Mouse (Mus musculus) embryonic facial prominence, embryonic 13.5 days (tissue): ENCODE data around the gene Klhl22. TPM values are rescaled to one million over a fixed set of nuclear protein-coding genes. Genes with fewer than 3 reads are reported as not detected.

Source experiments
- ATAC-seq: fragments of 200-750 bp; cut with Nextera tagmentation; 2 replicates; pipeline ENCODE4 v1.8.0; 2017; ENCODE audit warnings: low read depth; ENCODE audit not compliant: insufficient number of reproducible peaks, insufficient read depth, low FRiP score, low TSS enrichment
- H3K27ac ChIP-seq: fragments of 300-500 bp; sonication (generic); 2 replicates; pipeline ENCODE4 v1.5.1; 2015; ENCODE audit warnings: moderate library complexity, mild to moderate bottlenecking, inconsistent platforms
- H3K27me3 ChIP-seq: fragments of 300-500 bp; sonication (generic); 2 replicates; pipeline ENCODE4 v1.6.1; 2015; ENCODE audit warnings: mild to moderate bottlenecking, inconsistent platforms
- H3K36me3 ChIP-seq: fragments of 300-500 bp; sonication (generic); 2 replicates; pipeline ENCODE4 v1.6.1; 2015; ENCODE audit warnings: mild to moderate bottlenecking, inconsistent platforms
- H3K4me1 ChIP-seq: fragments of 300-500 bp; sonication (generic); 2 replicates; pipeline ENCODE4 v1.6.1; 2015; ENCODE audit warnings: inconsistent platforms
- H3K4me2 ChIP-seq: fragments of 300-500 bp; sonication (generic); 2 replicates; pipeline ENCODE4 v1.6.1; 2015; ENCODE audit warnings: moderate library complexity, mild to moderate bottlenecking, inconsistent platforms
- H3K4me3 ChIP-seq: fragments of 300-500 bp; sonication (generic); 2 replicates; pipeline ENCODE4 v1.5.1; 2015; ENCODE audit warnings: mild to moderate bottlenecking, inconsistent platforms
- H3K9ac ChIP-seq: fragments of 300-500 bp; sonication (generic); 2 replicates; pipeline ENCODE4 v1.6.1; 2015; ENCODE audit warnings: mild to moderate bottlenecking, inconsistent platforms
- H3K9me3 ChIP-seq: fragments of 300-500 bp; sonication (generic); 2 replicates; pipeline ENCODE4 v1.6.1; 2016; ENCODE audit warnings: inconsistent platforms
- WGBS: fragments of 180-500 bp; shearing (Covaris S2); methylation state at CpG from one replicate; pipeline ENCODE4 v1.1.7; 2015; ENCODE audit warnings: mixed read lengths; 5-methylcytosine and 5-hydroxymethylcytosine counted together
- polyA plus RNA-seq: library from polyadenylated mRNA; unstranded; fragments of >200 nt; fragmentation: Nextera tagmentation; extraction: Ambion mirVana; gene quantifications from 2 replicates; pipeline ENCODE4 v1.2.1, GENCODE M21; 2015

Klhl22 gene
- polyA plus RNA-seq, 1 experiment from 2014 or later: 97.7 TPM

DNA sequence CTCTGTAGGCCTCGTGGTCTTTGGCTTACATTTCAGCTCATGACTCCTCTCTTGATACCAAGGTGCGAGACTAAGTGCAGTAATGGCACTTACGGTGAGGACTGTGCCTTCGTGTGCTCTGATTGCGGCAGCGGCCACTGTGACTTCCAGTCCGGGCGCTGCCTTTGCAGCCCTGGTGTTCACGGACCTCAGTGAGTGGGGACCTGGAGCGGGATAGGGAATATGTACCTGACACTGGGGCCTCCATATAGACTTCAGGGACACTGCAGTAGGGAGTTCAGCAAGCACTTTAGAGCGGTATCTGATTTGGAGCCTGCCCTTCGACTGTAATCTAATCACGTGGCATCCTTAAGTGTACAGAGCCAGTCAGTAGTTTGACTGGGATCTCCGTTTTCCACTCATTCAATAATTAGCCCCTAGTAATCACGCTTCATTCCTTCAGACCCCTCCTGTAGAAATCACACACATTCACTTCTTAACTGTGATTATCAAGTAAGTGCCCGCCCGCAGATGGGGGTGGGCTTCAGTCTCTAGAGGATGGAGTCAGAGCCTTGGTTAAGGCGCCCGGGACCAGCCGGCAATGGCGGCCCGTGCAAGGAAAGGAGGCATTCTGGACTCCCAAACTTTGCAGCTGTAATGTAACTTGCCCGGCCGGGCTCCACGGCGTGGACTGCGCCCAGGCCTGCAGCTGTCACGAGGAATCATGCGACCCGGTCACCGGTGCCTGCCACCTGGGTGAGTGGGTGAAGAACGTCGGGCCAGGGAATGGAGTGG is 44.4 kb downstream of the Klhl22 start:
- Histone ChIP-seq H3K4me2 (peak overlapping the region; percentile 77), H3K9me3 (no peaks in the 10 kb centered on the region), H3K27me3 (peaks cover 63% of the 10 kb centered on the region), H3K27ac (peak overlapping the region; percentile 57), H3K9ac (peak overlapping the region; percentile 69), H3K36me3 (peaks cover 50% of the 10 kb centered on the region), H3K4me1 (peaks cover 97% of the 10 kb centered on the region), H3K4me3 (peak overlapping the region; percentile 35)
- WGBS: 16% methylated on average over 33 of the region's 33 CpGs
- ATAC-seq: no peak

DNA sequence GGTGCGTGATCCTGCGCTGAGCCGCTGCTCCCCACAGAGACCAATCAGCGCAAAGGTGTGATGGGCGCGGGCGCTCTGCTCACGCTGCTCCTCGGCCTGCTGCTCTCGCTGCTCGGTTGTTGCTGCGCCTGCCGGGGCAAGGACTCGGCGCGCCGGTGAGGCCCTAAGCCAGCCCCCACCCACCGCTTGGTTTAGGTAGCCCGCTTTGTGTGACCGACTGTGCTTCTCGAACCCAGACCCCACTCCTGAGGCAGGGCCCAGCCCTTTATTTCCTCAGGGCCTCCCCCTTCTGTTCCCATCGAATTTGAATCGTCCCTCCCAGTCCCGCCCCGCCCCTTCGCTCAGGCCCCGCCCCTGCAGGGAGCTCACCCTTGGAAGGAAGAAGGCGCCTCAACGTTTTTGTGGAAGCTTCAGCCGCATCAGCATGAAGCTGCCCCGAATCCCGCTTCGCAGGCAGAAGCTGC is 45.1 kb downstream of the Klhl22 start:
- Histone ChIP-seq H3K9ac (peak overlapping the region; percentile 69), H3K27me3 (peaks cover 57% of the 10 kb centered on the region), H3K36me3 (peaks cover 54% of the 10 kb centered on the region), H3K9me3 (no peaks in the 10 kb centered on the region), H3K4me1 (peaks cover 97% of the 10 kb centered on the region), H3K4me2 (peak overlapping the region; percentile 77), H3K27ac (peak overlapping the region; percentile 93), H3K4me3 (peak overlapping the region; percentile 35)
- ATAC-seq: no peak
- WGBS: 9% methylated on average over 33 of the region's 33 CpGs

DNA sequence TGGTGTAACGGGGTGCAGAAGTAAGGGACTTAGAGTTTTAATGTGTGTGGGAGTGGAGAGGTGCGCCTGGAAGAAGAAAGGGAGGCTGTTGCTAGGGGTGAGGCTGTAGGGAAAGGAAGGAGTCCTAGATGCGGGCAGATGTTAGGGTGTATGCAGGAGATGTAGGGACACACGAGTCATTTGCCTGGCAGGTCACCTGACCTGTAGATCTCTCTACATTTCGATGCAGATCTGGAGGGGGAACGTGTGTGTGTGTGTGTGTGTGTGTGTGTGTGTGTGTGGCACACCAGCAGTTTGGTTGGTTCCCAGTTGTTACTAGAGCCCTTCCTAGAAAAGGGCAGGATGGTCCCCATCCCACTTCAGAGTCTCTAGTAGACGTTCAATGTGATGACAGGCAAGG is 45.6 kb downstream of the Klhl22 start:
- Histone ChIP-seq H3K27ac (peak overlapping the region; percentile 93), H3K9ac (peak overlapping the region; percentile 69), H3K36me3 (peaks cover 54% of the 10 kb centered on the region), H3K4me2 (peak overlapping the region; percentile 77), H3K27me3 (peaks cover 54% of the 10 kb centered on the region), H3K9me3 (no peaks in the 10 kb centered on the region), H3K4me3 (peak overlapping the region; percentile 35), H3K4me1 (peaks cover 97% of the 10 kb centered on the region)
- no peak for ATAC-seq
- 23% methylated on average over 7 of the region's 7 CpGs for WGBS

- Histone ChIP-seq H3K27ac (peak overlapping the region; percentile 93), H3K4me2 (peak overlapping the region; percentile 77), H3K9ac (peak overlapping the region; percentile 79), H3K9me3 (no peaks in the 10 kb centered on the region), H3K36me3 (peaks cover 54% of the 10 kb centered on the region), H3K4me1 (peaks cover 96% of the 10 kb centered on the region), H3K27me3 (peaks cover 49% of the 10 kb centered on the region), H3K4me3 (peak overlapping the region; percentile 43)
- WGBS: 4% methylated on average over 44 of the region's 50 CpGs
- no peak for ATAC-seq
Measured at GRCm38 (mm10) chr16:17806581-17807191, 47.3 kb downstream of the Klhl22 start.

- H3K4me2 ChIP-seq: peak overlapping the region; percentile 77
- H3K27ac ChIP-seq: peak overlapping the region; percentile 93
- peaks cover 96% of the 10 kb centered on the region for H3K4me1 ChIP-seq
- H3K9me3 ChIP-seq: no peaks in the 10 kb centered on the region
- H3K36me3 ChIP-seq: peaks cover 54% of the 10 kb centered on the region
- peak overlapping the region; percentile 79 for H3K9ac ChIP-seq
- ATAC-seq: peak; percentile 22; the same call in 1 of the 2 replicates
- 4% methylated on average over 71 of the region's 73 CpGs for WGBS
- peak overlapping the region; percentile 43 for H3K4me3 ChIP-seq
- H3K27me3 ChIP-seq: peaks cover 42% of the 10 kb centered on the region
Measured at GRCm38 (mm10) chr16:17807192-17808009, 48.0 kb downstream of the Klhl22 start.

- Histone ChIP-seq H3K9ac (peak overlapping the region; percentile 59), H3K4me1 (peaks cover 86% of the 10 kb centered on the region), H3K36me3 (peaks cover 39% of the 10 kb centered on the region), H3K4me3 (0 out of 2 replicates have a peak overlapping the region, but pooled peaks have one; percentile 4), H3K27ac (peak overlapping the region; percentile 98), H3K4me2 (peak overlapping the region; percentile 37; the same call in 1 of the 2 replicates), H3K27me3 (peaks cover 25% of the 10 kb centered on the region), H3K9me3 (no peaks in the 10 kb centered on the region)
- 76% methylated on average over 4 of the region's 4 CpGs for WGBS
- peak; percentile 1; the same call in 1 of the 2 replicates for ATAC-seq
Measured at GRCm38 (mm10) chr16:17809125-17809524, 49.7 kb downstream of the Klhl22 start.

GRCm38 (mm10) chr16:17809711-17810110 is 50.3 kb downstream of the Klhl22 start:
- Histone ChIP-seq H3K4me2 (peak overlapping the region; percentile 37), H3K9me3 (no peaks in the 10 kb centered on the region), H3K4me3 (0 out of 2 replicates have a peak overlapping the region, but pooled peaks have one; percentile 4), H3K27me3 (peaks cover 20% of the 10 kb centered on the region), H3K27ac (peak overlapping the region; percentile 98), H3K4me1 (peaks cover 81% of the 10 kb centered on the region), H3K9ac (peak overlapping the region; percentile 59), H3K36me3 (peaks cover 37% of the 10 kb centered on the region)
- 7% methylated on average over 7 of the region's 7 CpGs for WGBS
- ATAC-seq: peak; percentile 86

DNA sequence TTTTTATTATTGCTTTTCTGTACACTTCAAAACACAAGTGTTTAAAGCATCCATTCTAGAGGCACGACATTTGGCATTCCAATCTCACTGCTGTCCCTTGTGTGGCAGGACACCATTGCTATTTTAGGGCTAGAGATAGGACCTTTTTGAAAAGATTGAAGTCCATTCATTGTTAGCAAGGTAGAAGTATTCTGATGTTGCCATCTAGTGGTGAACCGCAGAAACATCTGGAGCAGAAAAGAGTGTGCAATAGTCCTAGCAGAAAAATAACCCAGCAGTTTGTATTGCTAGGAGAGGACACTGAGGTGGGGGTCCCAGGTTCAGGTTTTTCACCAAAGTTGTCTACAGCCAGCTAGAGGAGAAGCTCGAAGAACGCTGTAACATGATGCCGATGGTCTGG is 52.7 kb downstream of the Klhl22 start:
- WGBS: 3% methylated on average over 5 of the region's 5 CpGs
- H3K4me1 ChIP-seq: peaks cover 78% of the 10 kb centered on the region
- H3K4me2 ChIP-seq: no peak overlapping the region
- peaks cover 18% of the 10 kb centered on the region for H3K36me3 ChIP-seq
- H3K9me3 ChIP-seq: no peaks in the 10 kb centered on the region
- H3K27ac ChIP-seq: peak overlapping the region; percentile 33; the same call in 1 of the 2 replicates
- H3K27me3 ChIP-seq: no peaks in the 10 kb centered on the region
- no peak for ATAC-seq
- no peak overlapping the region for H3K4me3 ChIP-seq
- no peak overlapping the region for H3K9ac ChIP-seq

- Histone ChIP-seq H3K4me3 (no peak overlapping the region), H3K27ac (peak overlapping the region; percentile 33; the same call in 1 of the 2 replicates), H3K27me3 (no peaks in the 10 kb centered on the region), H3K4me1 (peaks cover 68% of the 10 kb centered on the region), H3K9ac (0 out of 2 replicates have a peak overlapping the region, but pooled peaks have one; percentile 21), H3K36me3 (peaks cover 9% of the 10 kb centered on the region), H3K4me2 (no peak overlapping the region), H3K9me3 (no peaks in the 10 kb centered on the region)
- no peak for ATAC-seq
- 45% methylated on average over 4 of the region's 4 CpGs for WGBS
Measured at GRCm38 (mm10) chr16:17813173-17813572, 53.8 kb downstream of the Klhl22 start.

GRCm38 (mm10) chr16:17815411-17816402 is 56.3 kb downstream of the Klhl22 start:
- Histone ChIP-seq H3K9me3 (no peaks in the 10 kb centered on the region), H3K4me2 (peak overlapping the region; percentile 86), H3K4me1 (peaks cover 44% of the 10 kb centered on the region), H3K27ac (peak overlapping the region; percentile 55), H3K36me3 (no peaks in the 10 kb centered on the region), H3K27me3 (no peaks in the 10 kb centered on the region), H3K4me3 (peak overlapping the region; percentile 53), H3K9ac (peak overlapping the region; percentile 77)
- peak; percentile 76 for ATAC-seq
- under 1% methylated on average over 63 of the region's 63 CpGs for WGBS
